Mouse (Mus musculus) kidney, postnatal 4 days (tissue): ENCODE measurements at regions not wholly inside any gene's neighbourhood (a gene's known extent, or its start where the extent isn't known, plus 50 kb on each side); places are given as distances from the start of the nearest gene placed in this dataset.

Source experiments
- DNase-seq, 2 experiments: peaks; one replicate each; pipeline ENCODE4 v3.0.0; 2021; ENCODE audit warnings: mixed read lengths in 2 of 2

DNA sequence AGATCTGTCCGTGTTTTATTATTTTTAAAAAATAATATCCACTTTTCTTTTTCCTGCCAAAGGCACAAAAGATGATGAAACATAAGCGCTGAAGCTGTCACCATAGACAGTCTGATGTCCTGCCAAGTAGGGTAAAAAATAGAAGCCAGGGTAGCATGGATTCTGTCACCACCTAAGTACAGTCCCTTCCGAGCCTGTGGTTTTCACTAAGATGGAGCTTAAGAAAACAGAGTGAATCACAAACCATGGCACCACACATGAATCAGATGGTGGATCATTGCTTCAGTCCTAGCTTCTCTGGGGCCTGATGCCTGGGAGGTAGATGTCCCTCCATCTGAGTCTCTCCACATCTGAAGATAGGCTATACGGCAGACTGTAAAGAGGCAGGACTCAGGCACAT lies 55.9 kb upstream of the Fmod start:
- DNase-seq = no peak

- peak; percentile 26 to 30 for DNase-seq
Measured at GRCm38 (mm10) chr1:133978271-133978988, 57.2 kb upstream of the Prelp start.

GRCm38 (mm10) chr1:133977260-133977659 lies 56.0 kb upstream of the Prelp start:
- DNase-seq = no peak

DNA sequence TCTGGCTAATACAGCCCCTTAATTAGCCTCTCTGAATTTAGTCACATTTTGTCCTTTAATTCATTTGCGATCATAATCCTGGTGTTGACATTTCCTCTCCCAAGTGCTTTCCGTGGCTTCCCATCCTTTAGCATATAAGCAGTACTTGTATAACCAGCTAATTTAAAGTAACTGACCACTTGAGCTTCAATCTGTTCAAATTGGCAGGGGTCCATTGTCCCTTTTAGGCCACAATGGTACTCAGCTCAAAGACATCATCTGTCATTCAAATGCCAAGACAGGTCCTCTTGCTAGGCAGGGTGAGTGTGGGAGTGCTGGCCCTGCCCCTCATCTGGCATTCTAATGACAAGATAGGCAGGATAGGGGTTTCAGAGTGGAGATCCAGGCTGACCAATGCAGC lies 52.6 kb upstream of the Prelp start:
- no peak for DNase-seq

DNA sequence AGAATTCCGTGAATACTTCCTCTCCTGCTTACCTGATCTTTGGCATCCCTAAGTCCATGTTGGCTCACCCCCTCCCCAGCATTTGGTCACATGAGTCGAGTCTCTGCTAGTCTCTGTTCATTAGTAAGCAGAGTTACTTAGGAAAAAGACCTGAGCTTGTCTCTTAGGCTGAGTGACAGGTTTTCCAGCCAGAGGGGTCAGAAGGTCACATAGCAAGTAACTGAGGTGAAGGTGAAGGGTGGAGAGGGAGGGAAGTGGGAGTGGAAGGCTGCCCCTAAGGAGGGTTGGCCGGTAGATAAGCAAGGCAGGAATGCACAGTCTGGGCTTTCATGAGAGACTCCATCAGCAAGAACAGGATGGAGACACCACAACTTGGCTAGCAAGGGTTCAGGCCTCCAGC lies 50.1 kb upstream of the Prelp start:
- DNase-seq = no peak
